Mouse (Mus musculus) large intestine, adult 2 months (tissue): ENCODE measurements around the gene B3gntl1. TPM values are rescaled to one million over a fixed set of nuclear protein-coding genes. Genes with fewer than 3 reads are reported as not detected.

Source experiments
- polyA plus RNA-seq: library from polyadenylated mRNA; depleted of rRNA; stranded (reverse); fragments of >200 nt; gene quantifications from 2 replicates; pipeline ENCODE4 v1.2.3, GENCODE M21; 2012; rRNA removed

Gene B3gntl1
- polyA plus RNA-seq, 1 experiment = 5.2 TPM

Other genes starting within 250 kb of the B3gntl1 start
- gene Fn3k, start 238.2 kb downstream of the B3gntl1 start, polyA plus RNA-seq = 0.55 and 1.3 TPM in 2 replicates
- 56.3 and 59.9 TPM in 2 replicates for gene Tbcd, start 221.2 kb downstream of the B3gntl1 start, polyA plus RNA-seq
- 0.02 TPM in 1 of 2 replicates, not detected in the other for gene Zfp750, start 153.8 kb downstream of the B3gntl1 start, polyA plus RNA-seq
- gene Metrnl, start 28.4 kb upstream of the B3gntl1 start, polyA plus RNA-seq = 59.7 and 72.3 TPM in 2 replicates
- not detected in 2 replicates for gene Ptchd3, start 157.1 kb upstream of the B3gntl1 start, polyA plus RNA-seq